Mouse (Mus musculus) heart, adult 8-10 months (tissue): ENCODE data around the gene Sord. TPM values are rescaled to one million over a fixed set of nuclear protein-coding genes. Genes with fewer than 3 reads are reported as not detected.
A peak's percentile ranks its signal among the peaks of the same experiment; 100 is the strongest.

ENCODE experiments used
- DNase-seq: peaks from one replicate; pipeline ENCODE4 v3.0.0; 2022; ENCODE audit warnings: low spot score
- total RNA-seq, 4 experiments: library from RNA; stranded (reverse); gene quantifications; 2 replicates each; pipeline ENCODE4 v1.2.4; 2022

The Sord gene
- total RNA-seq, 4 experiments from 2014 or later = 182 to 228 (median 200) TPM

- DNase-seq = no peak
Measured at GRCm38 (mm10) chr2:122301921-122302573, 67.5 kb downstream of the Sord start.

GRCm38 (mm10) chr2:122302574-122303241 lies 68.2 kb downstream of the Sord start:
- peak; percentile 53 for DNase-seq

GRCm38 (mm10) chr2:122304544-122304943 lies 70.0 kb downstream of the Sord start:
- DNase-seq = no peak

- no peak for DNase-seq
Measured at GRCm38 (mm10) chr2:122305097-122305892, 70.7 kb downstream of the Sord start.

GRCm38 (mm10) chr2:122306184-122306583 lies 71.6 kb downstream of the Sord start:
- no peak for DNase-seq

- no peak for DNase-seq
Measured at GRCm38 (mm10) chr2:122309647-122310046, 75.1 kb downstream of the Sord start.

- no peak for DNase-seq
Measured at GRCm38 (mm10) chr2:122311561-122311960, 77.0 kb downstream of the Sord start.

GRCm38 (mm10) chr2:122312722-122313417 lies 78.3 kb downstream of the Sord start:
- peak; percentile 27 for DNase-seq

GRCm38 (mm10) chr2:122313536-122313935 lies 79.0 kb downstream of the Sord start, which contains the start of gene Duoxa1:
Gene Duoxa1 (minus strand): TSS chr2:122313730.
- DNase-seq = no peak

Other genes starting within 250 kb of the Sord start
- gene Eif3j1, start 206.2 kb upstream of the Sord start, total RNA-seq = 10 to 100 TPM; 22.2 to 24.9 (median 23.2) TPM
- gene Spg11, start 116.4 kb upstream of the Sord start, total RNA-seq = 10 to 100 TPM; 10.8 to 11.7 (median 11.6) TPM
- gene B2m, start 87.1 kb upstream of the Sord start, total RNA-seq = 100 to 1,000 TPM; 199 to 255 (median 220) TPM
- gene Trim69, start 74.0 kb upstream of the Sord start, total RNA-seq = under 1 TPM in 1 of 4 experiments, not detected in 3; 0.22 TPM
- not detected for gene Patl2, start 48.6 kb upstream of the Sord start, total RNA-seq
- not detected for gene Terb2, start 48.5 kb upstream of the Sord start, total RNA-seq
- under 1 TPM; 0.46 to 0.82 (median 0.54) TPM for gene Duox2, start 63.7 kb downstream of the Sord start, total RNA-seq
- under 1 TPM in 3 of 4 experiments, not detected in 1; 0.17 to 0.31 (median 0.25) TPM for gene Duoxa2, start 64.2 kb downstream of the Sord start, total RNA-seq
- gene Duoxa1, start 79.0 kb downstream of the Sord start, total RNA-seq = under 1 TPM in 3 of 4 experiments, not detected in 1; 0.14 to 0.37 (median 0.34) TPM
- gene Duox1, start 80.9 kb downstream of the Sord start, total RNA-seq = under 1 TPM in 3 of 4 experiments, not detected in 1; 0.20 to 0.28 (median 0.27) TPM
- gene Shf, start 134.4 kb downstream of the Sord start, total RNA-seq = 1 to 10 TPM; 4.4 to 7.3 (median 5.7) TPM
- 10 to 100 TPM; 16.0 to 22.8 (median 19.8) TPM for gene Slc28a2, start 191.7 kb downstream of the Sord start, total RNA-seq